27 mouse cellular contexts compared by ENCODE assay signal in genomic region chr2:21053596-21053995, GRCm38 (mm10).
A peak's percentile ranks its signal among the peaks of the same experiment; 100 is the strongest.
DNase-seq lines count a peak whose midpoint lies in the region; ATAC-seq and TF ChIP-seq lines count a peak whose summit lies in the region.
"Had no signal": no experiment of that assay in that cellular context is flagged by ENCODE, and none has a peak within 500 bp of the region (broad histone marks: within the 10 kb centered on the region; RNA-seq: fewer than 3 reads in every experiment).

No protein-coding gene starts in this region.

- no peak overlapping the region for H3K4me3 ChIP-seq in left cerebral cortex, adult 2 months
- H3K4me3 ChIP-seq: embryonic facial prominence, embryonic 15.5 days; forebrain, embryonic 10.5 days; heart, embryonic 10.5 days; hindbrain, embryonic 10.5 days; limb, embryonic 10.5 days; midbrain, embryonic 12.5 days; neural tube, embryonic 12.5 days had no signal

- intact Hi-C loops in left cerebral cortex, adult 2 months (cut with DNase I): loop anchor here (2.0 kb wide), 1 partner anchor 155 kb away; no protein-coding TSS in a partner anchor

- no peak; the same call in 1 of the 2 replicates for TF ChIP-seq CTCF in left cerebral cortex, adult 2 months (IDR thresholded peaks at IDR 0.05)

- ATAC-seq in activated CD4-positive, CD25-positive, alpha-beta regulatory T cell, adult 4 months: no peak
- ATAC-seq: CD4-positive, CD25-positive, alpha-beta regulatory T cell, adult 4 months; hindbrain, postnatal 0 days; liver, postnatal 0 days; Patski had no signal

- H3K27ac ChIP-seq in left cerebral cortex, adult 2 months: peak overlapping the region; percentile 81
- H3K27ac ChIP-seq: embryonic facial prominence, embryonic 15.5 days; forebrain, embryonic 10.5 days; heart, embryonic 10.5 days; hindbrain, embryonic 10.5 days; hindbrain, postnatal 0 days; kidney, postnatal 0 days; limb, embryonic 10.5 days; midbrain, embryonic 12.5 days; neural tube, embryonic 12.5 days had no signal

- DNase-seq in frontal cortex, adult 2 months (ENCODE audit: extremely low spot score in 1 of 2, low spot score in 1 of 2): peak; percentile 41 to 77
- DNase-seq in frontal cortex, postnatal 25 days (ENCODE audit: low spot score in 2 of 2): no peak
- no peak for DNase-seq in left cerebral cortex, adult 2 months (ENCODE audit: extremely low spot score in 1 of 2, low spot score in 2 of 2)
- DNase-seq in left cerebral cortex, adult 11 months (ENCODE audit: low spot score): no peak
- DNase-seq in right cerebral cortex, postnatal 25 days: peak; percentile 50
- no peak for DNase-seq in right cerebral cortex, postnatal 10 days (ENCODE audit: low spot score in 2 of 2)
- no peak for DNase-seq in ovary, adult 18-20 months (ENCODE audit: low spot score)
- DNase-seq: adrenal gland, postnatal 25 days; cerebellum, adult 11-12 months; cerebellum, postnatal 14 days; gastrocnemius, postnatal 36 days; kidney, adult 18-20 months; liver, postnatal 0 days; thymus, adult 18-20 months; thymus, postnatal 4 days had no signal

Comparison
In these comparisons a context has a peak if more than half of its experiments do, and no peak if none do; other contexts are left out.
1. DNase-seq: peak in frontal cortex, adult 2 months (2 of 2) and right cerebral cortex, postnatal 25 days (single experiment); none in frontal cortex, postnatal 25 days (0 of 2), left cerebral cortex, adult 2 months (0 of 2), left cerebral cortex, adult 11 months (single experiment), right cerebral cortex, postnatal 10 days (0 of 2) and ovary, adult 18-20 months (single experiment).